8 mouse cellular contexts compared by ENCODE assay signal in genomic region chr2:84936474-84937429, GRCm38 (mm10). TPM values are rescaled to one million over a fixed set of nuclear protein-coding genes. Genes with fewer than 3 reads are reported as not detected.
DNase-seq lines count a peak whose midpoint lies in the region; ATAC-seq lines count a peak whose summit lies in the region.

Gene Slc43a3 (plus strand): TSS chr2:84936579.

- peak; percentile 12 to 21 for DNase-seq in frontal cortex, postnatal 10 days (ENCODE audit: low spot score in 2 of 2)
- no peak for DNase-seq in frontal cortex, postnatal 36 days (ENCODE audit: low spot score in 2 of 2)
- DNase-seq in embryo, embryonic 11 days, result peak; percentile 81
- DNase-seq in heart, adult 11 months, result peak; percentile 100
- peak; percentile 80 for DNase-seq in kidney, adult 11 months
- peak; percentile 46 to 82 for DNase-seq in urinary bladder, adult 18-20 months (ENCODE audit: low spot score in 2 of 2)

- 0 out of 2 replicates have a peak, but pooled peaks cover 9% of the 10 kb centered on the region for H3K36me3 ChIP-seq in lung, embryonic 15.5 days

- peak; percentile 96 for ATAC-seq in lung, embryonic 15.5 days (ENCODE audit: borderline replicate concordance, extremely low read depth, low FRiP score, low TSS enrichment)
- ATAC-seq in neutrophil, adult 5-6 weeks (ENCODE audit: extremely low read depth, insufficient number of reproducible peaks, low FRiP score, poor library complexity, severe bottlenecking), result peak; percentile 57

- peak within 1 kb of the TSS; percentile 92 for H3K27ac ChIP-seq in lung, embryonic 15.5 days

- H3K4me2 ChIP-seq in lung, embryonic 15.5 days, result peak within 1 kb of the TSS; percentile 66

- H3K4me1 ChIP-seq in lung, embryonic 15.5 days, result peaks cover 23% of the 10 kb centered on the region

- no peaks in the 10 kb centered on the region for H3K9me3 ChIP-seq in lung, embryonic 15.5 days

- 7% methylated on average over 38 of the region's 38 CpGs for WGBS in lung, embryonic 15.5 days

- peak within 1 kb of the TSS; percentile 56 for H3K4me3 ChIP-seq in lung, embryonic 15.5 days

- no peaks in the 10 kb centered on the region for H3K27me3 ChIP-seq in lung, embryonic 15.5 days

- peak within 1 kb of the TSS; percentile 73 for H3K9ac ChIP-seq in lung, embryonic 15.5 days

RNA-seq across cellular contexts. Expression of gene Slc43a3, which starts in this region (rescaled TPM):
- polyA plus RNA-seq in lung, embryonic 15.5 days (2015; fragmentation: Nextera tagmentation; extraction: Ambion mirVana), result 78.5 and 89.7 TPM in 2 replicates
- total RNA-seq in neutrophil, adult 5-6 weeks (2017), result 2.7 and 2.9 TPM in 2 replicates

Comparison
In these comparisons a context has a peak if more than half of its experiments do, and no peak if none do; other contexts are left out.
1. DNase-seq: peak in frontal cortex, postnatal 10 days (2 of 2), embryo, embryonic 11 days (single experiment), heart, adult 11 months (single experiment), kidney, adult 11 months (single experiment) and urinary bladder, adult 18-20 months (2 of 2); none in frontal cortex, postnatal 36 days (0 of 2).